Mouse (Mus musculus) left cerebral cortex, postnatal 14 days (tissue): ENCODE data around the gene Sfmbt2. TPM values are rescaled to one million over a fixed set of nuclear protein-coding genes. Genes with fewer than 3 reads are reported as not detected.

Source experiments
- DNase-seq, 2 experiments: peaks; one replicate each; pipeline ENCODE4 v3.0.0; 2021 to 2022; ENCODE audit warnings: low spot score in 2 of 2, mixed read lengths in 1 of 2
- intact Hi-C: fragments of 180-260 bp; cut with DNase I; formaldehyde crosslinking; loops from one replicate; pipeline ENCODE4 v1.15.1; 2025
- microRNA-seq, 2 experiments: library from miRNA; unstranded; fragments of <30 nt; microRNA quantifications; one replicate each; pipeline ENCODE4 v1.2.0; 2022
- total RNA-seq, 2 experiments: library from RNA; stranded (reverse); gene quantifications; 2 replicates each; pipeline ENCODE4 v1.2.3; 2021

Sfmbt2 gene
- total RNA-seq, 2 experiments from 2014 or later = 6.2 to 6.4 TPM

- no peak for DNase-seq
- intact Hi-C loops = no loop called here
Observed at GRCm38 (mm10) chr2:10516516-10516915, 146.2 kb downstream of the Sfmbt2 start.

DNA sequence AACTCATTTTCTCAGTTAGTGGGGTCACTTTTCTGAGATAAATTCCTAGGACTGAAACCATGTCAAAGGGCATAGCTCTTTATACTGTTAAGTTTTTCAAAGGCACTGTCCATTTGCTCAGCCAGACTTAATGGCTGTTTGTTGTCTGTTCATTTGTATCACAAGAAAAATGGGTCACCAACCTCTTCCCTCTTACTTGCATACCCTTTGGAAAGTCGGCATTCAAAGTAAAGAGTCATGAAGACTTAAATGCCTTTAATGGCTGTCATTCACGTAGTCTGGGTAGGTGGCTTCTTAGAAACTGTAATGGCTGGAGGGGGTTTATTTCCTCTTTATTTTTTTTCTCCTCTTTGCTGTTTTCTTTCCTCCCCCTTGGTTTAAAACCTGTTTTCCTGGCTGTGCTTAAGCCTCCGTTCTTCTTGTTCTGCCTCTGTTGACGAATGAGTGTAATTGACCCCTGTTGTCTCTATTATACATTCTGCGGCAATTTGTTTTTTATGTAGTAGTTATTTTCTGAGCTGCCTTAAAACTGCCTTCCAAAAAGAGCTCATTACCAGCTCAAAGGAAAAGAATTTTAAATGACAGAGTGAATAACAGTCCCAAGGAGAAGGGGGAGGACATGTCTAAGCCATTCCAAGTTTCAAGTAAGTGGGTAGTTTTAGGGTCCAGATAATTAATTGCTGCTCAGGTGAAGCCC lies 151.6 kb downstream of the Sfmbt2 start:
- DNase-seq = no peak

GRCm38 (mm10) chr2:10525622-10526021 lies 155.3 kb downstream of the Sfmbt2 start:
- intact Hi-C loops = loop anchor here (5.0 kb wide), 1 partner anchor 83 kb away; no protein-coding TSS in a partner anchor
- DNase-seq = no peak

More for the DNA sequence above, 151.6 kb downstream of the Sfmbt2 start:
- intact Hi-C loops = no loop called here

GRCm38 (mm10) chr2:10541762-10542161 lies 171.5 kb downstream of the Sfmbt2 start:
- no peak for DNase-seq
- intact Hi-C loops = loop anchor here (10.0 kb wide), 1 partner anchor 167 kb away; the partner anchor contains the start of gene Sfmbt2

GRCm38 (mm10) chr2:10542388-10542787 lies 172.1 kb downstream of the Sfmbt2 start:
- intact Hi-C loops = loop anchor here (10.0 kb wide), 1 partner anchor 168 kb away; the partner anchor contains the start of gene Sfmbt2
- DNase-seq = peak in 1 of 2 experiments; percentile 10

GRCm38 (mm10) chr2:10558816-10559215 lies 188.5 kb downstream of the Sfmbt2 start:
- DNase-seq = no peak
- intact Hi-C loops = no loop called here

- intact Hi-C loops = no loop called here
- DNase-seq = no peak
Observed at GRCm38 (mm10) chr2:10565491-10565890, 195.2 kb downstream of the Sfmbt2 start.

DNA sequence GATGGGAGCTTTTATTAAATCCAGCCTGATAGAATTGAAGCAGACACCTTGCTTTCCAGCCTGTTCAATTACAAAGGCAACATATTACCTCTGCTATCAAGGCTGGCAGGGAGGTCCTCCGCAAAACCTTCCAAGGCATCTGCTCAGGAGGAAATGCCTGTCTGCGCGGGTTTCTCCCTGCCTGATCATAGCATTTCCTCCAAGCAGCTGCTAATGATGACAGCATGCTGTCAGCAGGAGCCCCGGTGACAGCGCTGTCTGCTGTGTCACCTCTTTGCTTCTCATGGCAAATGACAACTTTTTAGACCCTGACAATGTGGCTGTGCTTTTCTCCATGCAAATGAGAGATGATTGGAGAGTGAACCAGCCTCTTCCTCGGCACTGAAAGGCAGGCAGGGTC lies 199.1 kb downstream of the Sfmbt2 start:
- intact Hi-C loops = no loop called here
- no peak for DNase-seq

DNA sequence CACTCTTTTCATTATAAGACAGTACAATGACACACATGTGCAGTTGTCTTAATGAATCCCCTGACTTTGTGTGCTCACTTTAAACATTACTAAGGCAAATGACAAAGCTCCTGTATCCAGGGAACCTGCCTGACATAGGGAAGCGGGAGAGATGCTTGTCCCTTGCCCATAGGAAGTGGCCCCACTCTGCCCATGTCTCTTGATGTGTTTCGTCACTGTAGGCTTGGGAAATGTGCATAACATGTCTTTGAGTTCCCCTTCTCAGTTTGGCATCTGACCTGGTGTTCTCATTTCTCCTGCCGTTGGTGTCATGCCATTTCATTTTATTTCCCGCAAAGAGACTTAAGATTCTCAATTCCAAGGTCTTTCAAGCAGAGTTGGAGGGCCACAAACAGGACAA lies 202.0 kb downstream of the Sfmbt2 start:
- intact Hi-C loops = no loop called here
- DNase-seq = no peak

- no peak for DNase-seq
- intact Hi-C loops = no loop called here
Observed at GRCm38 (mm10) chr2:10575962-10576740, 205.8 kb downstream of the Sfmbt2 start.

GRCm38 (mm10) chr2:10582673-10583072 lies 212.4 kb downstream of the Sfmbt2 start:
- peak; percentile 16 to 43 for DNase-seq
- intact Hi-C loops = no loop called here

DNA sequence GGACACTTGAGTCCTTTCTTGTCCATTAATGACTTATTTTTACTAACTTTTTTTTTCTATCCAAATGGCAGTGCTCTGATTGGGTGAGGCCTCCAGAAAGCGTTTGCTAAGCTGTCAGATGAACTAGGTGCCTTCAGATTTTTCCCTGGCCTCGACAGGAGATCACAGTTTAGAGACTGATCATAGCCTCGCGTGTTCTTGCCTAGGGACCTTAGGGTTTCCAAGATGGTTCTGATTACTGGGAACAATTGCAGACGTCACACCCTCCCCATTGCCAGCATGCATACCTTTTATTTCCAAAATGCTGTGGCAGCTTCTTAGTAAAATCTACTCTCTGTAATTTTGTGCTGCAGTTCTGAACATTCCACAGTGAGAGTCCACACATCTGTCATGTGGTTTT lies 212.8 kb downstream of the Sfmbt2 start:
- no peak for DNase-seq
- intact Hi-C loops = no loop called here

- DNase-seq = peak in 1 of 2 experiments; percentile 6
Observed at GRCm38 (mm10) chr2:10591310-10591709, 221.0 kb downstream of the Sfmbt2 start.

GRCm38 (mm10) chr2:10615500-10615899 lies 245.2 kb downstream of the Sfmbt2 start:
- DNase-seq = no peak
- intact Hi-C loops = no loop called here

More at GRCm38 (mm10) chr2:10591310-10591709, 221.0 kb downstream of the Sfmbt2 start:
- intact Hi-C loops = no loop called here

Small RNAs within 50 kb of the gene (microRNA-seq; reads per million reads assigned to microRNA genes)
- 0 reads per million in 2 experiments for gene Gm22051
- gene Gm22072 = 0.53 to 1.7 reads per million in 2 experiments
- gene Gm22091 = 0 reads per million in 2 experiments
- 0 reads per million in 2 experiments for gene Gm22166
- gene Gm22239 = 0 to 0.26 reads per million in 2 experiments
- gene Gm22626 = 0 reads per million in 2 experiments
- 0 reads per million in 2 experiments for gene Gm22635
- gene Gm22677 = 0 reads per million in 2 experiments
- 0 reads per million in 2 experiments for gene Gm22678
- gene Gm22775 = 0 reads per million in 2 experiments
- gene Gm22925 = 0 reads per million in 2 experiments
- 0 reads per million in 2 experiments for gene Gm23108
- gene Gm23288 = 0 reads per million in 2 experiments
- 0 reads per million in 2 experiments for gene Gm23542
- gene Gm23569 = 0 reads per million in 2 experiments
- gene Gm23571 = 0 reads per million in 2 experiments
- gene Gm23578 = 0 reads per million in 2 experiments
- gene Gm23651 = 0 reads per million in 2 experiments
- 0 reads per million in 2 experiments for gene Gm23988
- 0 reads per million in 2 experiments for gene Gm24028
- 0 reads per million in 2 experiments for gene Gm24167
- gene Gm24315 = 0 reads per million in 2 experiments
- gene Gm24342 = 0 reads per million in 2 experiments
- 0 reads per million in 2 experiments for gene Gm24488
- gene Gm24640 = 0 reads per million in 2 experiments
- 0 reads per million in 2 experiments for gene Gm24673
- 0 reads per million in 2 experiments for gene Gm24761
- 0 reads per million in 2 experiments for gene Gm24806
- gene Gm25022 = 0 reads per million in 2 experiments
- 0 reads per million in 2 experiments for gene Gm25158
- gene Gm25263 = 0 reads per million in 2 experiments
- gene Gm25285 = 0 reads per million in 2 experiments
- 0 reads per million in 2 experiments for gene Gm25316
- gene Gm25451 = 0 reads per million in 2 experiments
- 0 reads per million in 2 experiments for gene Gm25673
- 0 reads per million in 2 experiments for gene Gm25680
- gene Gm25701 = 0 reads per million in 2 experiments
- 0 reads per million in 2 experiments for gene Gm25753
- gene Gm25943 = 0 reads per million in 2 experiments
- 0 reads per million in 2 experiments for gene Gm26060
- 0 reads per million in 2 experiments for gene Gm26073
- gene Gm26092 = 0 reads per million in 2 experiments
- 0 reads per million in 2 experiments for gene Gm26156
- 0 reads per million in 2 experiments for gene Gm26229
- gene Gm26398 = 0 reads per million in 2 experiments
- gene Gm26426 = 0 reads per million in 2 experiments
- 0 reads per million in 2 experiments for gene Gm26431
- gene Gm26491 = 0 reads per million in 2 experiments
- gene Mir297a-2 = 0 to 0.26 reads per million in 2 experiments
- gene Mir297a-3 = 0 reads per million in 2 experiments
- 0 reads per million in 2 experiments for gene Mir297a-4
- gene Mir297b = 0 reads per million in 2 experiments
- 0 reads per million in 2 experiments for gene Mir297c
- gene Mir466 = 0 reads per million in 2 experiments
- 0 reads per million in 2 experiments for gene Mir466b-1
- gene Mir466b-2 = 0 reads per million in 2 experiments
- gene Mir466b-3 = 0 reads per million in 2 experiments
- gene Mir466b-4 = 0 reads per million in 2 experiments
- 0 reads per million in 2 experiments for gene Mir466b-5
- 0 reads per million in 2 experiments for gene Mir466b-6
- gene Mir466b-7 = 0 reads per million in 2 experiments
- gene Mir466b-8 = 0 reads per million in 2 experiments
- gene Mir466c-1 = 0 reads per million in 2 experiments
- gene Mir466c-2 = 0 reads per million in 2 experiments
- gene Mir466d = 0 reads per million in 2 experiments
- 0 reads per million in 2 experiments for gene Mir466e
- gene Mir466f-1 = 0 reads per million in 2 experiments
- gene Mir466f-2 = 0 reads per million in 2 experiments
- gene Mir466f-3 = 0 reads per million in 2 experiments
- 0 reads per million in 2 experiments for gene Mir466g
- 0 reads per million in 2 experiments for gene Mir466h
- 0 reads per million in 2 experiments for gene Mir466l
- 0 reads per million in 2 experiments for gene Mir466m
- gene Mir466n = 1.1 to 1.3 reads per million in 2 experiments
- 0 reads per million in 2 experiments for gene Mir466o
- 0 reads per million in 2 experiments for gene Mir466p
- 0 reads per million in 2 experiments for gene Mir467a-1
- gene Mir467a-10 = 0 reads per million in 2 experiments
- 0 reads per million in 2 experiments for gene Mir467a-2
- 0 reads per million in 2 experiments for gene Mir467a-3
- 0 reads per million in 2 experiments for gene Mir467a-4
- 0 reads per million in 2 experiments for gene Mir467a-5
- 0 reads per million in 2 experiments for gene Mir467a-6
- gene Mir467a-7 = 0 reads per million in 2 experiments
- gene Mir467a-8 = 0 reads per million in 2 experiments
- 0 reads per million in 2 experiments for gene Mir467a-9
- gene Mir467b = 0 reads per million in 2 experiments
- gene Mir467c = 52.8 to 78.4 reads per million in 2 experiments
- 858 to 962 reads per million in 2 experiments for gene Mir467d
- 355 to 402 reads per million in 2 experiments for gene Mir467e
- gene Mir669a-1 = 0 reads per million in 2 experiments
- 0 reads per million in 2 experiments for gene Mir669a-10
- 0 reads per million in 2 experiments for gene Mir669a-11
- gene Mir669a-12 = 0 reads per million in 2 experiments
- 0 reads per million in 2 experiments for gene Mir669a-2
- gene Mir669a-3 = 0 reads per million in 2 experiments
- gene Mir669a-4 = 0 reads per million in 2 experiments
- gene Mir669a-5 = 0 reads per million in 2 experiments
- 0 reads per million in 2 experiments for gene Mir669a-6
- 0 reads per million in 2 experiments for gene Mir669a-7
- 0 reads per million in 2 experiments for gene Mir669a-8
- gene Mir669a-9 = 0 reads per million in 2 experiments
- 0 reads per million in 2 experiments for gene Mir669b
- 439 to 515 reads per million in 2 experiments for gene Mir669c
- 0 reads per million in 2 experiments for gene Mir669d
- gene Mir669d-2 = 0 reads per million in 2 experiments
- 8.4 to 11.3 reads per million in 2 experiments for gene Mir669e
- gene Mir669f = 0 to 0.53 reads per million in 2 experiments
- gene Mir669g = 0 reads per million in 2 experiments
- 10.0 to 10.1 reads per million in 2 experiments for gene Mir669h
- 0 to 0.26 reads per million in 2 experiments for gene Mir669i
- 0 reads per million in 2 experiments for gene Mir669j
- 0 reads per million in 2 experiments for gene Mir669k
- 37.4 to 59.1 reads per million in 2 experiments for gene Mir669l
- 0 reads per million in 2 experiments for gene Mir669m-1
- gene Mir669m-2 = 0 reads per million in 2 experiments
- gene Mir669o = 166 to 168 reads per million in 2 experiments
- gene Mir669p-1 = 0 reads per million in 2 experiments
- gene Mir669p-2 = 0 reads per million in 2 experiments

Other genes starting within 250 kb of the Sfmbt2 start
- 1 to 10 TPM; 3.0 to 4.0 TPM for gene Itih2, start 239.1 kb upstream of the Sfmbt2 start, total RNA-seq
- 10 to 100 TPM; 13.8 to 16.3 TPM for gene Itih5, start 216.9 kb upstream of the Sfmbt2 start, total RNA-seq